Mouse (Mus musculus): Measurements from ENCODE around the gene Rgs6.

Rgs6 gene

GRCm38 (mm10) chr12:83210735-83211134, 622.6 kb downstream of the Rgs6 start:
- DNase-seq: no peak

DNA sequence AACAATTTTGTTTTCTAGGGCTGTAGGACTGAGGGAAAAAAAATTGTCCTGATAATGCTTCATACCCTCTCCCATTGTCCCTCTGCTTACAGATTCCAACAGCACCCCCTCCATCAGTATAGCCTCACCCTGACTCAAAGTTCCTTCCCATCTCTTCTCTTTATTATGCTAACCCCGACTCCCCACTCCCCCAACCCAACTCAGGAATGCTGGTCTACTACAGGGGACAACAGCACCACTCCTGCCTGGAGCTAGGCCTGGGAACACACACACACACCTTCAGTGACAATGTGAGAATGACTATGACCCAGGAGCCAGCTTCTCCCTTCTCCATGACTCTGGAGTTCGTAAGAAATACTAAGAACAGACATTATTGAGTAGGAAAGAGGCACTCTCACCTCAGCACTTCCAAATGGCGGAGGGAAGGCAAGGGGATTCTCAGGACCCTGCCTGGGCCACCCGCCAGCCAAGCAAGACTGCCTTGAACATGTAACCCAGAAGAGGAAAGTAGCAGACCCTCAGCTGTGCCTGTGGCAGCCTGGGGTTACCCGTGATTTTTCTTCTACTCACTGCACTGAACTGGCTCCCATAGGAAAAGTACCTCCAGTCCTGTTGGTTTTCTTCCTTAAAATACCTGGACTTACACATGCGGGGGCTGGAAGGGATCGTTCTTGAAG, 623.2 kb downstream of the Rgs6 start:
- DNase-seq: no peak

Data from thymus, postnatal 25 days (tissue).